Mouse (Mus musculus) testis, adult 2 months (tissue): ENCODE measurements around the gene Dnaja3.

Experiments used
- CTCF ChIP-seq: fragments of 200-500 bp; IDR thresholded peaks from 2 replicates; pipeline ENCODE4 v1.5.1; 2012; ENCODE audit warnings: low read depth, mild to moderate bottlenecking, inconsistent platforms, low read length, moderate library complexity; ENCODE audit not compliant: control insufficient read depth, insufficient read depth, insufficient replicate concordance
- POLR2A ChIP-seq: fragments of 200-500 bp; IDR thresholded peaks from 2 replicates; pipeline ENCODE4 v1.6.1; 2012; ENCODE audit warnings: low read depth, mild to moderate bottlenecking, inconsistent platforms, low read length, moderate library complexity; ENCODE audit not compliant: control insufficient read depth

DNA sequence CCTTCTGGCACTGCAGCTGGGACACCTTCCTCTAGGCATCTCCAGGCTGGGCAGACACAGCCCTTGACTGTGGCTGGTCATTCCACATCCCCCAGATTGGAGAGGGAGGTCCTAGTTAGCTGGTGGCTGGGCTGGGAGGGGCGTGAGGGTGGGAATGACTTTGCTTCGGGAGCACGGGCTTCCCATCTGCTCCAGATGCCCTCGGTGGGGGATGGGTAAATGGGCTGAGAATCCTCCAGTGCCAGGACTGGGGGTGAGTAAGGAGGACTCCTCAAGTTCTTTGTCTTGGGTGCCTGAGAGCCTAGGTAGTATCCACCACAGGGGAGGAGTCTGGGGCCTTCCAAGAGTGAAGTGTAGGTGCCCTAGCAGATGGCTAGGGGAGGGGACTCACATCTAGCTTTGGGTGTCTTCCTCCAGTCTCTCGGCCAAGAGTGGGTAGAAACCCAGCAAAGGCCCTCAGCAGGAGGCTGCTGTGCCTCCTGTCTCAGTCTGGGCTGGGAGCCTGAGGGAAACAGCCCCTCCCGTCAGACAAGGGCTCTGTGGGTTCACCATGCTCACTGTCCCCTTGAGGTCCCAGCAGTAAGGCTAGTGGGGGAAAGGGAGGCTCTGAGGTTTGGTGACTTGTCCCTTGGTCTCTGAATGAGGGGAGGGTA is 40.8 kb upstream of the Dnaja3 start:
- no peak for TF ChIP-seq POLR2A
- no peak for TF ChIP-seq CTCF
